Mouse (Mus musculus) brain, embryonic 18.5 days (tissue): ENCODE results near the gene Nckipsd.

Source experiments
- DNase-seq: peaks from one replicate; pipeline ENCODE4 v3.0.0-alpha.2; 2012; ENCODE audit warnings: low read depth, low spot score

Nckipsd gene

DNA sequence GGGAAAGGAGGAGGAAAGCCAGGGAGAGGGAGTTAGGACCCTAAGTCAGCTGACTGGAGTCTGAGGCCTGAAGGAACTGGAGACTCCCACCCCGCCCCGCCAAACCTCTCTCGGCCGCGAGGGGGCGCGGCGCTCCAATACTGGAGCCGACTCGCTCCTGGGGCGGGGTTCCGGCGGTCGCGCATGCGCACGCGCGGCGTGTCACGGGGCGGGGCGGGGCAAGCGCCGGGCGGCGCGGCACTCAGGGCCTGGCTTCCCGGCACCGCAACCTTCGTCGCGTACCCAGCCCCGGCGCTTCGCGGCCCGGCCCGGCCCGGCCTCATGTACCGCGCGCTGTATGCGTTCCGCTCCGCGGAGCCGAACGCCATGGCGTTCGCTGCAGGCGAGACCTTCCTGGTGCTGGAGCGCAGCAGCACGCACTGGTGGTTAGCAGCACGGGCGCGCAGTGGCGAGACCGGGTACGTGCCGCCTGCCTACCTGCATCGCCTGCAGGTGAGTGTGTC lies at the start of gene Nckipsd:
TSS of gene Nckipsd (plus strand) at position 206 of the 503 bp plus-strand sequence.
- peak; percentile 75 for DNase-seq

DNA sequence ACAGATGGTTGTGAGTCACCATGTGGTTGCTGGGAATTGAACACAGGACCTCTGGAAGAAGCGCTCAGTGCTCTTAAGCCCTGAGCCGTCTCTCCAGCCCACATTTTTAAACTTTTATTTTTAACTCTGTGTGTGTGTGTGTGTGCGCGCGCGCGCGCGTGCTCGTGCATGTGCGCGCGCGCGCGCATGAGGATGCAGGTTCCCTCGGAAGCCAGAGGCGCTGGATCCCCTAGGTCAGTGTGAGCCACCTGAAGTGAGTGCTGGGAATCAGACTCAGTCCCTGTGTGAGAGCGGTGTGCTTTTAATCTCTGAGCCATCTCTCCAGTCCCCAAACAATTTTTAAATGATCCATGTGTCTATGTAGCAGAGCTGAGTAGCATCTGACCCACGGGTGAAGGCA lies 49.0 kb upstream of the Nckipsd start:
- DNase-seq = no peak

DNA sequence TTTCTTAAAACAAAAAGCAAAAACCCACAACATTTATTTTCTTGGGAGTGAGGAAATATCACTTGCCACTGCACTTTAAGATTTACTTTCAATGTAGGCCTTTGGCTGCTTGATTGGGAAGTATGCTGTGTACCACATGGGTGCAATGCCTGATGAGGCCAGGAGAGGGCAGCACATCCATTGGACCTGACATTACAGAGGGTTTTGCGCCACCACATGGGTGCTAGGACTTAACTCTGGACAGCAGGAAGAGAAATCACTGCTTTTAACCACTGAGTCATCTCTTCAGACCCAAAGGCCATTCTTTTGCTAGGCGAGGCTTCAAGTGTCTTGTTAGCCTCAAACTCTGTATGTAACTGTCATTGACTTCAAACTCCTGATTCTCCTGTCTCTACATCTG lies 48.4 kb upstream of the Nckipsd start:
- no peak for DNase-seq

DNA sequence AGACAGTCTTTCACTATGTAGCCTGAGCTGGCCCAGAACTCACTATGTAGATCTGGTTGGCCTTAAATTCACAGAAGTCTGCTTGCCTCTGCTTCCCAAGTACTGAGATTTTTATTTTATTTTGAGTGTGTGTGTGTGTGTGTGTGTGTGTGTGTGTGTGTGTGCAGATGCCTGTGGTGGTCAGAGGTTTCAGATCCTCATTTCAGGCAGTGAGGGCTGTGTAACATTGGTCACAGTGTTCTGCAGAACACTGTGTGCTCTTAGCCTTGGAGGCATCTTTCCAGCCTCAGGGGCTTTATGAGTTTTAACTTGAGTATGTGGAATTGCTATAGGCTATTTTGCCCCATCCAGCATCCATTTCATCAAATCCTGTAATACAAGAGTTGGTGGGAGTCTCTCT lies 46.6 kb upstream of the Nckipsd start:
- DNase-seq = no peak

DNA sequence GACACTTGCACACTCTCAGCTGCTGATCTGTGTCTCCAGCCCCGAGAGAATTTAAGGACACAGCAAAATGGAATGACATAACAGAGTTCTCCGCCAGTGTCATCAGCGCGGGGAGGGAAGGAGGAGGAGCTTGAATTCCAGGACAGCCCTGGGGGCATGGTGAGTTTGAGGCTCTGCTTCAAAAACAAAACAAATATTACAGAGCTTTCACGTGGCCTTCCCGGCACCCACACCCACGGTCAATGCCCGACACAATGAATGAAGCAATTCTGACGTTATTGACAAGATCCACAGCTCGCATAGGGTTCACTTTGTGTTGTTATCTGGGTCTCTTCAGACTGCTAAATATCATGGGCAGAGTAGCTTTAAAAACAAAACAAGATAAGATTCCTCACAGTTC lies 43.2 kb upstream of the Nckipsd start:
- no peak for DNase-seq

DNA sequence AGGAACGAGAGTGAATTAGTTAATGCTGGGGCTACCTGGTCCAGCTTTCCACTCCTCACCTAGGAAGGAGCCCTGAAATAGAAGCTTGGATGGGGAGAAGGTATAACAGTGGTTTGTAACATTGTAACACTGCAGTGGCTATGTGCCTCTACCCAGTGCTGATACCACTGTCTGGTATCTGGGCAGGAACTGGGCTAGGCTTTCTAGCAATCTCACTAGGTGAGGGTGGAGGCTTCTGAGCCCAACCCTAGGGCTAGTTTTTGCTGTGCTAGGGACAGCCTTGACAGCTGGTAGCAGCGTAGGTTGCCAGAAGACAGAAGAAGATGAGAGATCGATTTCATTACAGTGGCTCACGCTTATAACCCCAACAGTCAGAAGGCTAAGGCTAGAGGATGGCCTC lies 31.6 kb upstream of the Nckipsd start:
- no peak for DNase-seq

DNA sequence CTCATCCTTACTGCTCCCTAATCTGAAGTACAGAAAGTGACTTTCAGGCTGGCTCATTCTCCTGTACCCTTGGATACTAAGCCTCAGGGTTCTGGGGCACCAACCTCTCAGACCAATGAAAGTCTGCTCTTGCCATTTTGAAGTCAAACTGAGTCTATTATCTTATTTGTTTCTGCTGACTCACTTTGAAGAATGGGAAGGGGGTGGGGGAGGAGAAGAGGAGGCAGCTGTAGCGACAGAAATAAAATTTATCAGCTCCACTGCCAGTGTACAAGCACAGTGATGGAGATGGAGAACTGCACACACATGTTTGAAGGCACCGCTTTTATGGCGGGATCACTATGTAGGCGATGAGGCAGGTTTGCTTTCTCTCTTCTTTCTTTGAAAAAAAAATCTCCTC lies 30.9 kb upstream of the Nckipsd start:
- no peak for DNase-seq

DNA sequence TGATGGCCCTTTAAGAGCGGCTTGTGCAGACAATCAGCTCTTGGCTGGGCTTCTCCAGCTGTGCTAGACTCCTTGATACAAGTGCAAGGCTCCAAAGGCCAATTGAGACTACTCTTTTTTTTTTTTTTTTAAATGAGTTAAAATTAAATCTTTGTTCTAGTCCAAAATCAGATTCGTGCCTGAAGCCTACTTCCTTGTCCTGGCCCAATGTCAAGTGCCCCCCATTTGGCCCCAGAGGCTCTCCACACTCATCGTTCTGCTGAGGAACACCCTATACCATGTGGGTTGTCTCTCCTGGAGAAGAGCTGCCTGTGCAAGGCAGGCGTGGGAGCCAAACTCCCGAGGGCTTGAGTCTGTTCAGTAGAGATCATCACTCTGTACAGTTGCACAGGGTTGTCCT lies 27.2 kb upstream of the Nckipsd start:
- no peak for DNase-seq

DNA sequence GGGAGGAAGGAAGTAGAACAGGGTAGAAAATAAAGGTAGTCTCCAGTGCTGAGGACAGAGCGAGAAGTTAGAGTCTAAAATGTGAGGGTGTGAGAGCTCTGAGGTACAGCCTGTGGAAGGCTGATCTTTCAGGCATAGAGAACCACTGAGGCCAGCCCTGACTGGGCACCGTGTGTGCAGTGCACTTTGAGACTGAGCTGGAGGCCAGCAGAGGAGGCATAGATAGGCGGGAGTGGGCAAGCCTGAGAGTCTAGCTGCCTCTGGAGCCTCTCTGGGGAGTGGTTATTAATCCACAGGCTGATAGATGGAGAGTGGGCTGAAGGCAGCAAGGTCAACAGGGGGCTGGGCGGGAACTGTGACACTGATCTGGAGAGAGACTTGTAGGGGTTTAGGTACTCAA lies 26.3 kb upstream of the Nckipsd start:
- no peak for DNase-seq

DNA sequence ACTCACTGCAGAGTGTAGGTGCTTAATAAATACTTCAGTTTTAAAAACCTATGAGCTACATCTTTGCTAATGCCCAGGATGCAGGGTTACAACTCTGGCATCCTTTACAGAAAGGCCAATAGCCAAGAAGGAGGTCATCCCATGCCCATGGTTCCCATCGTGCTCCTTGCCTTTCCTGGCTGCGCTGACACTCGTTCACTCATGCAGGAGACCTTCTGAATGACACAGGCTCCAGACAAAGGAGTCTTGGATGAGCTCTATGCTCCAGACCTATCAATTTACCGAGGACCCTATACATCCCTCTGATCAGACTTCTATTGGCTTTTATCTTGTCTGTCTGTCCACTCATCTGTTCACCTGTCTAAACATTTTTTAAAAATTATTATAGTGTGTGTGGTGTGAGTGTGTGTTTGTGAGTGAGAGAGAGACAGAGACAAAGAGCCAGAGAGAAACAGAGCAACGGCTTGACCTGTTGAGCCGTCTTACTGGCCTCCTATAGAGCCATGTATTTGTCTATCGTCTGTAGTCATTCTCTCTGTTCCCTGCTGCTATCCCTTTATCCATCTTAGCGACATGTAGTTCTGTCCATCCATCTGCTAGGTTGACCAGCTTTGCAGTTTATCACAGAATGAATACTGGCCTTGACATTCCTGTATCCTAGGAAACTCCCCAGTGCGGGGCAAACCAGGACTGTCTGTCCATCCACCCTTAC lies 25.2 kb upstream of the Nckipsd start:
- peak; percentile 32 for DNase-seq

DNA sequence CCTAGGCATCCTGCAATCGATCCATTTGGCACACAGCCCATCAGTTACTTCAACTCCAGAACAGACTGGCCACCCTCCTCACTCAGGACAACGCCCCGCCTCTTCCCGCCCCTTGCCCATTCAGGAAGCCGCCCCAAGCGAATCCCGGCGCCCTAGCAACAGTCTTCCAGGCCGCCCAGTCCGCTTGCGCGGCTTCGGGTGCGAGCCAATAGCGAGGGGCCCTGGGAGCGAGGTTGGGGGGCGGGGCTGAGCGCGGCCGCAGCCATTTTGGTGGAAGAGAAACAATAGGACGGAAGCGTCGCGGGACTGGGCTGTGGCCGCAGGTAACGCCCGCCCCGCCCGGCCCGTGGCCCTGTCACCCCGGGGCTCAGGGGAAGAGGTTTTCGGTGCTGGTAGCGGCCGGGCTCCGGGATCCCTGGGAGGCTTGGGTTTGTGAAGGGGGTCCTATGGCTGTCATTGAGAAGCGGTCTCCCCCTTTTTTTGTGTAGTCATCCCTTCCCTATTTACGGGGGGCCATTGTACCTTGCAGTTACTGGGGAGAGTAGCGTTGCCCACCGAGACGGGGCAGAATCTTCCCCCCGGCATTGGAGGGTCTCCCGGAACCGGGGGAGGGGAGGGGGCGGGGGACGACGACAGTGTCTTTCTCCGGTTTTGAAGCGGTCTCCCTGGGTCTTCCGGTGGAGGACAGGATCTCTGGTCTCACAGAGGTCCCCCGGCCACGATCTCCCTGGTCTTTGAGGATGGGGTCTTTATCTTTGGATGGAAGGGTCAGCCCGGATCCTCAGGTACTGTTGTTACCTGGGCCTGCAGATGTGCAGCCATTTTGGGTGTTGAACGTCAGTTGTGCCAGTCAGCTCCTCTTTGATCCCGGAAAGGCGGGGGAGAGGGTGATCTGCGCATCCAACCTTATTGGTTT lies 24.4 kb upstream of the Nckipsd start, which contains the start of gene Ip6k2:
TSS of gene Ip6k2 (plus strand) at position 249 of the 916 bp plus-strand sequence.
- peak; percentile 93 for DNase-seq

DNA sequence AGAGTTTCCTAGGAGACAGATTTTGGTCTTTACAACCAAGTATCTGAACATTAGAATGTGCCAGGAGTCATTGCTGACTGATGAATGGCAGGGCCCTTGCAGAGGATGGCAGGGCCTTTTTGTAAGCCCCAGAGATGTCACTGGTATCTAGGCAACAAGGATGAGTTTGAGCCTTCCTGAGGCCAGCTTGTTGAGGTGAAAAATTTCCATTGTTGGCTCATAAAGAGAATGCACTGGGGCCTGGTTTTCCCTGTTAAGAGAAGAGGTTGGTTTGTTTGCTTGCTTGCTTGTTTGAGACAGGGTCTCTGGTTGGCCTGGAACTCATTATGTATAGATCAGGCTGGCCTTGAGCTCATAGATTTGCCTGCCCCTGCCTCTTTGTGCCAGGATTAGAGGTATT lies 22.8 kb upstream of the Nckipsd start:
- DNase-seq = no peak

DNA sequence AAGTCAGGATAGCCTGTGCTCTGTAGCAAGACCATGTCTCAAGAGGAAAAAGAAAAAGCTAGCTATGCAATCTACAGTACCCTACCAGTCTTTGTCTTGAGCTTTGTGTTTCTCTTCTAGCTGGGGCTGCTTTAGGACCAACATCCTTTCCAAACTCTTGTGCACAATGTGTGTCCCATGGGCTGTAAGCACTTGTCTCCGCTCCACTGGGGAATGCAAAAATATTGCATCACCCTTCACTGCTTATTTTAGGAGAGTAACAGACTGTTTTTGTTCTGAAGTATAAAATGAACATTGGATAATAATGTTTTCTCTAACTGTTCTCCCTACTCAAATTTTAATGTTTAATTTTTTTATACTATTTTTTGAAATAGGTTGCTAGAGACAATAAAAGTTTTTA lies 21.7 kb upstream of the Nckipsd start:
- no peak for DNase-seq

DNA sequence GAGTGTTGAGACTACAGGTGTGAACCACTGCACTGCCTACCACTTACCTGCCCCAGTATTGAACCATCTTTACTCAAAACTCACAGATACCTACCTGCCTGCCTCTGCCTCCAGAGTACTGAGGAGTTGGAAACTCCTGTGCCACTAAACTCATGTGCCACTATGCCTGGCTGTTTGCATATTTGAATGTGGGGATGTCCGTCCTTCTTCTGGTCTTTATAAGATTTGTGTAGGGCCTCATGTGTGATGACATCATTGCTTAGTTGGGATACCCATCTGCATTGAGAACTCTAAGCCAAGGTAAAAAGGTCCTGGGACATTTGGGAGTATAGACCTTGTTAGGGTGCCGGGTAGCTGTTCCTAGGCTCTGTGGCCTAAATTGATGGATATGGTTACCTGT lies 21.1 kb upstream of the Nckipsd start:
- no peak for DNase-seq

DNA sequence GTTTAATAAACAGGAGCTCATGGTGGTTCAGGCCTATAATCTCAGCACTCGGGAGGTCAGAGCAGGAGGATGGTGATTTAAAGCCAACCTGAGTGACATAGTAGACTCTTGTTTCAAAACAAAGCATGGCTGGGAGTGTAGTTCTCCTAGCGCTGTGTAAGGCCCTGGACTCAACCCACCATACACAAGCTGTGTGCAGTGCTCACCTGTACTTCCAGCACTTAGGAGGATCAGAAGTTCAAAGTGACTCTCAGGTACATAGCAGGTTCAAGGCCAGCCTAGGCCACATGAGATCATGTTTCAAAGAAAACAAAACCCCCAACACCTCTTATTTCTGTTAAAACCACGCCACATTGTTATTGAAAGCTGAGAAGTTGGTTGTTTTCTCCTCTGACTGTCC lies 19.5 kb upstream of the Nckipsd start:
- DNase-seq = no peak

DNA sequence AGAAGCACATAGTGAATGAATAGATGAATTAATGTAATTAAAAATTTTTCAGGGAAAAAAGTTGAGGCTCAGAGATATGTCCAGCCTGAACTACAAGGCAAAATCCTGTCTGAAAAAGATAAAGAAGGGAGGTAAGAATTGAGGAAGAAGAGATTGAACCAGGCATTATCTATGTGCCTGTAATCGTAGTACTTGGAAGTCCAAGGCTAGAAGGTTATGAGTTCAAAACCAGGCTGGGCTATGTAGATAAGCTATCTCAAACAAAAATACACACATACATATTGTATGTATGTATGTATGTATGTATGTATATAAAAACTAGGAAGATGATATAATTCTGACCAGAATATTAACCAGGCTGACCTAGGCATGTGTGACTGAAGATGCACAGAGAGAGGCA lies 15.9 kb upstream of the Nckipsd start:
- DNase-seq = no peak

DNA sequence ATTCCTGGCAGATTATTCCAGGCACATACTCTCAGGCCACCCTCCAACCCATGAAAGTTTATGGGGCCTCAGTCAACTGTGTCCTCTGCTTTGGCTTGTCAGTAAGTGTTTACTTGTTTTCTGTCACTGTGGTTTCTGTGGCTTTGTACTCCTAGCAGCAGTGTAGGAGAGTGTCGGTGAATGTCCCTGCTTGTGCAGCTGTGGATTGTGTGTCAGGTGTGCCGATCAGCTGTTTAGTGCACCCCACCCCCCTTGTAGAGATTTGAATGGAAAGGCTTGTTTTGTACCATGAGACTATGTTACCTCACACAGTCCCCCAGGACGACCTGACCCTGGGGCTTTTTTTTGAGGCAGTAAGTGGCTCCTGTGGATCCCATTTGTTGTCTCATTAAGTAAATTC lies 15.4 kb upstream of the Nckipsd start:
- DNase-seq = no peak

DNA sequence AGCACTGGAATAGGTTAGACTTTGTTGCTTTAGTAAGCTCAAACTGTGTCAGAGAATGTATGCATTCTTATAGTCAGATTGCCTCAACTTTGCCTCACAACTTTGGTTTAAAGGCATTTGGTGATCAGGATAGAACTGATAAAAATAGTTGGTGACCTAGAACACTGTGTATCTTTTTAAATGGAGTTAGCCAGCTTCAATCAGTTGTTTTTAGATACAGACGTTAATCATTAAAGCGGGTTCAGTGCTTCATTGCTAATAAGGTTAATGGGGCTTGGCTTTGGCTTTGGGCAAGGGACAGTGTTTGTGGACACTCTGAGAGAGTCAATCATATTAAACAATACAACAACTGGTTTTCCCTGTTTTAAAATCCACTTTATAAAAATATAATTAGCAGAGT lies 12.9 kb upstream of the Nckipsd start:
- no peak for DNase-seq

DNA sequence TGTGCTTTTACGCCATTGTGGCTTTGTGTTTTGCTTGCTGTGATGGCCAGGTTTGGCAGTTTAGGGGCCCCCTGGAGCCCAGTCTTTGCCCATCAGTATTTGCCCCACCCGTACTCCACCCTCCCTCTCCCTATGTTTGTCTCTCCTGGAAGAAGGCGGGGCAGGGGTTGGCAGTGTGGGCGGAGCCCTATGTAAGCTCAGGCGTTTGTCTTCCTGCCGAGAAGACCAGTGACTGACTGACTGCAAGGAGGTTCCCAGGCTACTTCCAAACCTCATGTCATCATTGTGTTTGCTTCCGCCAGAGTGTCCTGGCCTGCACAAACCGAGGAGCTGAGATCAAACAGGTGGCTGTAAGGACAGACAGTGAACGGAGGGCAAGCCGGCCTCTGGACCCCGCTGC lies 12.4 kb upstream of the Nckipsd start:
- no peak for DNase-seq

DNA sequence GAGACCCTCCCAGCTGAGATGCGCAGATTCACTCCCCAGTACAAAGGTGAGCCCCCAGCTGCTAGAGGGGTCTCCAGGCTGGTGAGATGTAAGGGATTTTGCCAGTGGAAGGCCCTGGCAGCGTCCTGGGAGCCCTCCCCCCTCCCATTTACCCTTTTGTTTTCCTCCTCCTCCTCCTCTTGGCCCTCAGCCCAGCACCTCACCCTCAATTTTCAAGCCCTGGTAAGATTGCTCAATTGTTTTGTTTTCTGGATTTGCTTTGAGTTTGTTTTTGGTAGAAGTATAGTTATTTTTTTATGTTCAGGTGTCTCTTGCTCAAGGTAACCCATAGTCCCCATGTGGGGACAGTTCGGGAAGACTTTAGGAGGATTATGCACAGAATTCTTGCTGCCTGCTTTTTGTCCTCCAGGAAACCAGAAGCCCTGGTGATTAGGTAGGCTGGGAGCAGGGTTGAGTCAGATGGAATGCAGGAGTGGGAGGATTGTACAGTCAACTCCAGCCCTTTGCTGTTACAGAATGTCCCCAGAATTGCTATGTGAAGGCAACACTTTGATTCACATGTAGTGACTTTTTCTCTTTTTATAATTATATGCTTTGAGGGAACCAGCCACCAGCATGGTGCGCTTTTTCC lies 11.7 kb upstream of the Nckipsd start:
- DNase-seq = no peak

DNA sequence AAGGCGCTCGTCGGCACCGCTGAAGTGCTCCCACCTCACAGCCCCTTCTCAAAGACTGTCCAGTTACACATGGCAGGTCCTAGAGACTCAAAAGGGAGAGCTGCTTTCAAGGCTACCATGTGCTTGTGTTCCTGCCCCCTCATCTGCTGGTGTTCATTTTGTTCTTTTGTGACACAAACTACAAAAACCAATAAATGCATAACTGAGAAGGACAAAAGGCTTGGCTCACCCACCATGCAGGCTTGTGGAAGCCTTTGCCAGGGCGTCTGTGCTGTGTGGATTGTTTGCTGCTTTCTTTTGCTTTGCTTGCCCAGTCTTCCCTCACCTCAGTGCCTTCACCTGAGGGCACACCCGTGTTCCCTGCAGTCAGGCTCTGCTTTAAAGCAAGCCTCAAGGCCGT lies 10.7 kb upstream of the Nckipsd start:
- DNase-seq = no peak

DNA sequence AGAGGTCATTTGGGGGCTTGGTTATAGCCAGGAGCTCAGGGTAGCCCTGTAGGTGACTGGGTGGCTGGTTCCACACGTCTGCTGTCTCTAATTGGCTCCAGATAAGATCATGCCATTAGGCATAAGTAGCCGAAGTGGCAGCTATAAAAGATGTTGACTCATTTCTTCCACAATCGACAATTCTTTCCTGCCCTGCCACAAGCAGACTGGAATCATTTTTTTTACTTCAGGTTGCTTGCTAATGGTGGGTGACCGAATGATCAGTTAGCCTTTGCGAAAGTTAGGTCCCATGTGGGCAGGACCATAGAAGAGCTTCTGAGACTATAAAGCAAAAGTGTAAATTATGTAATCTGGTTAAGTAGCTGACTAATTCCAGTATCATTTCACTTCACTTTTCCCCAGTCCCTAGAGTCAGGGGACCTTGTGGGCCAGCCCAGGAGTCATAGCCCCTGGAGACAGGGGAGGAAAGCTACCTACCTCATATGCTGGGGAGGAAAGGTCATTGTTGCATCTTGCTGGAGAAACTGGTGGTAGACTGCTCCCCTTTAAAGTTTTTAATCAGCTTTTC lies 9.6 kb upstream of the Nckipsd start:
- no peak for DNase-seq
